Mouse (Mus musculus): Measurements from ENCODE around the gene Trmu. TPM values are rescaled to one million over a fixed set of nuclear protein-coding genes. Genes with fewer than 3 reads are reported as not detected.
"Not testable (repeated sequence)": the region's sequence is repeated elsewhere in the genome, so short reads cannot be mapped to it uniquely, and the experiment has no call there.

The Trmu gene
- polyA plus RNA-seq, 1 experiment from 2014 or later = 49.1 TPM

- peak; percentile 95 for ATAC-seq (ENCODE audit: insufficient number of reproducible peaks, low FRiP score, low TSS enrichment, low read depth)
- Histone ChIP-seq H3K9me3 (no peaks in the 10 kb centered on the region), H3K4me1 (peaks cover 24% of the 10 kb centered on the region), H3K27me3 (no peaks in the 10 kb centered on the region), H3K36me3 (peaks cover 29% of the 10 kb centered on the region), H3K9ac (peak within 1 kb of the TSS; percentile 64), H3K4me2 (peak within 1 kb of the TSS; percentile 89), H3K27ac (peak within 1 kb of the TSS; percentile 75), H3K4me3 (peak within 1 kb of the TSS; percentile 77)
- WGBS = under 1% methylated on average over 42 of the region's 42 CpGs
Observed at GRCm38 (mm10) chr15:85859490-85860031, 19.6 kb upstream of the Trmu start, which contains the start of gene Gtse1. Gene Gtse1 (plus strand): TSS chr15:85859745.

GRCm38 (mm10) chr15:85865913-85866312, 13.2 kb upstream of the Trmu start:
- H3K9ac ChIP-seq; H3K9me3 ChIP-seq; H3K4me1 ChIP-seq; H3K4me3 ChIP-seq; H3K27me3 ChIP-seq; ATAC-seq (ENCODE audit: insufficient number of reproducible peaks, low FRiP score, low TSS enrichment, low read depth); H3K27ac ChIP-seq; H3K4me2 ChIP-seq: not testable (repeated sequence)
- WGBS = 90% methylated on average over 7 of the region's 7 CpGs
- peaks cover 76% of the 10 kb centered on the region for H3K36me3 ChIP-seq

GRCm38 (mm10) chr15:85867696-85868095, 11.4 kb upstream of the Trmu start:
- WGBS = 51% methylated on average over 6 of the region's 6 CpGs
- Histone ChIP-seq H3K27ac (no peak overlapping the region), H3K4me1 (no peaks in the 10 kb centered on the region), H3K9ac (no peak overlapping the region), H3K4me3 (no peak overlapping the region), H3K4me2 (no peak overlapping the region), H3K27me3 (no peaks in the 10 kb centered on the region), H3K9me3 (no peaks in the 10 kb centered on the region), H3K36me3 (peaks cover 86% of the 10 kb centered on the region)
- no peak for ATAC-seq (ENCODE audit: insufficient number of reproducible peaks, low FRiP score, low TSS enrichment, low read depth)

- no peak overlapping the region for H3K4me2 ChIP-seq
- H3K27me3 ChIP-seq = no peaks in the 10 kb centered on the region
- H3K4me1 ChIP-seq = peaks cover 7% of the 10 kb centered on the region; the same call in 1 of the 2 replicates
- no peak overlapping the region for H3K4me3 ChIP-seq
- 91% methylated on average over 7 of the region's 7 CpGs for WGBS
- H3K9ac ChIP-seq = no peak overlapping the region
- no peak for ATAC-seq (ENCODE audit: insufficient number of reproducible peaks, low FRiP score, low TSS enrichment, low read depth)
- no peak overlapping the region for H3K27ac ChIP-seq
- peaks cover 48% of the 10 kb centered on the region for H3K36me3 ChIP-seq
- H3K9me3 ChIP-seq = no peaks in the 10 kb centered on the region
Observed at GRCm38 (mm10) chr15:85877336-85877735, 1.8 kb upstream of the Trmu start.

GRCm38 (mm10) chr15:85879498-85879895, 385 bp downstream of the Trmu start:
- no peak; the same call in 1 of the 2 replicates for ATAC-seq (ENCODE audit: insufficient number of reproducible peaks, low FRiP score, low TSS enrichment, low read depth)
- Histone ChIP-seq H3K4me2 (peak overlapping the region; percentile 85), H3K27ac (peak overlapping the region; percentile 88), H3K4me3 (peak overlapping the region; percentile 87), H3K9ac (peak overlapping the region; percentile 91), H3K27me3 (no peaks in the 10 kb centered on the region), H3K9me3 (no peaks in the 10 kb centered on the region), H3K36me3 (peaks cover 50% of the 10 kb centered on the region), H3K4me1 (peaks cover 7% of the 10 kb centered on the region; the same call in 1 of the 2 replicates)
- WGBS = under 1% methylated on average over 18 of the region's 18 CpGs

- 87% methylated on average over 5 of the region's 5 CpGs for WGBS
- no peaks in the 10 kb centered on the region for H3K27me3 ChIP-seq
- H3K4me3 ChIP-seq = no peak overlapping the region
- H3K27ac ChIP-seq = no peak overlapping the region
- peaks cover 61% of the 10 kb centered on the region for H3K36me3 ChIP-seq
- no peak overlapping the region for H3K4me2 ChIP-seq
- no peak for ATAC-seq (ENCODE audit: insufficient number of reproducible peaks, low FRiP score, low TSS enrichment, low read depth)
- H3K9ac ChIP-seq = no peak overlapping the region
- H3K4me1 ChIP-seq = no peaks in the 10 kb centered on the region
- H3K9me3 ChIP-seq = no peaks in the 10 kb centered on the region
Observed at GRCm38 (mm10) chr15:85885606-85886005, 6.5 kb downstream of the Trmu start.

- Histone ChIP-seq H3K36me3 (peaks cover 73% of the 10 kb centered on the region), H3K27ac (no peak overlapping the region), H3K9me3 (no peaks in the 10 kb centered on the region), H3K4me1 (no peaks in the 10 kb centered on the region), H3K27me3 (no peaks in the 10 kb centered on the region), H3K4me2 (no peak overlapping the region), H3K4me3 (no peak overlapping the region), H3K9ac (no peak overlapping the region)
- ATAC-seq (ENCODE audit: insufficient number of reproducible peaks, low FRiP score, low TSS enrichment, low read depth) = no peak
- WGBS = 92% methylated on average over 4 of the region's 4 CpGs
Observed at GRCm38 (mm10) chr15:85889235-85889634, 10.1 kb downstream of the Trmu start.

- ATAC-seq (ENCODE audit: insufficient number of reproducible peaks, low FRiP score, low TSS enrichment, low read depth) = no peak
- no peak overlapping the region for H3K27ac ChIP-seq
- no peaks in the 10 kb centered on the region for H3K4me1 ChIP-seq
- no peaks in the 10 kb centered on the region for H3K27me3 ChIP-seq
- no peaks in the 10 kb centered on the region for H3K9me3 ChIP-seq
- H3K4me3 ChIP-seq = no peak overlapping the region
- WGBS = 78% methylated on average over 10 of the region's 10 CpGs
- peaks cover 81% of the 10 kb centered on the region for H3K36me3 ChIP-seq
- H3K4me2 ChIP-seq = no peak overlapping the region
- H3K9ac ChIP-seq = no peak overlapping the region
Observed at GRCm38 (mm10) chr15:85891971-85892370, 12.9 kb downstream of the Trmu start.

GRCm38 (mm10) chr15:85892498-85893118, 13.5 kb downstream of the Trmu start:
- no peak overlapping the region for H3K9ac ChIP-seq
- peaks cover 88% of the 10 kb centered on the region for H3K36me3 ChIP-seq
- H3K4me3 ChIP-seq = no peak overlapping the region
- no peaks in the 10 kb centered on the region for H3K4me1 ChIP-seq
- ATAC-seq (ENCODE audit: insufficient number of reproducible peaks, low FRiP score, low TSS enrichment, low read depth) = no peak
- WGBS = 74% methylated on average over 13 of the region's 13 CpGs
- H3K27ac ChIP-seq = no peak overlapping the region
- no peak overlapping the region for H3K4me2 ChIP-seq
- no peaks in the 10 kb centered on the region for H3K27me3 ChIP-seq
- no peaks in the 10 kb centered on the region for H3K9me3 ChIP-seq

- no peak overlapping the region for H3K4me2 ChIP-seq
- 86% methylated on average over 7 of the region's 7 CpGs for WGBS
- no peak for ATAC-seq (ENCODE audit: insufficient number of reproducible peaks, low FRiP score, low TSS enrichment, low read depth)
Observed at GRCm38 (mm10) chr15:85893871-85894270, 14.8 kb downstream of the Trmu start.

GRCm38 (mm10) chr15:85896284-85896683, 17.2 kb downstream of the Trmu start:
- WGBS = 13% methylated on average over 8 of the region's 8 CpGs
- H3K27me3 ChIP-seq = no peaks in the 10 kb centered on the region
- H3K9ac ChIP-seq = no peak overlapping the region
- no peak overlapping the region for H3K4me2 ChIP-seq
- H3K4me3 ChIP-seq = no peak overlapping the region
- H3K36me3 ChIP-seq = peaks cover 93% of the 10 kb centered on the region
- no peaks in the 10 kb centered on the region for H3K4me1 ChIP-seq
- no peak overlapping the region for H3K27ac ChIP-seq
- no peak for ATAC-seq (ENCODE audit: insufficient number of reproducible peaks, low FRiP score, low TSS enrichment, low read depth)
- no peaks in the 10 kb centered on the region for H3K9me3 ChIP-seq

More at GRCm38 (mm10) chr15:85893871-85894270, 14.8 kb downstream of the Trmu start:
- Histone ChIP-seq H3K9me3 (no peaks in the 10 kb centered on the region), H3K27me3 (no peaks in the 10 kb centered on the region), H3K27ac (no peak overlapping the region), H3K4me1 (no peaks in the 10 kb centered on the region), H3K9ac (no peak overlapping the region), H3K4me3 (no peak overlapping the region), H3K36me3 (peaks cover 92% of the 10 kb centered on the region)

- H3K27ac ChIP-seq = no peak overlapping the region
- H3K9me3 ChIP-seq = no peaks in the 10 kb centered on the region
- H3K4me3 ChIP-seq = no peak overlapping the region
- 85% methylated on average over 10 of the region's 10 CpGs for WGBS
- no peak overlapping the region for H3K4me2 ChIP-seq
- no peaks in the 10 kb centered on the region for H3K27me3 ChIP-seq
- H3K9ac ChIP-seq = no peak overlapping the region
- ATAC-seq (ENCODE audit: insufficient number of reproducible peaks, low FRiP score, low TSS enrichment, low read depth) = no peak
- H3K4me1 ChIP-seq = no peaks in the 10 kb centered on the region
- H3K36me3 ChIP-seq = peaks cover 89% of the 10 kb centered on the region
Observed at GRCm38 (mm10) chr15:85897113-85897512, 18.0 kb downstream of the Trmu start.

Measured in limb, embryonic 15.5 days (tissue).